Mouse (Mus musculus) brain, embryonic 14.5 days (tissue): ENCODE measurements at regions not wholly inside any gene's neighbourhood (a gene's known extent, or its start where the extent isn't known, plus 50 kb on each side); places are given as distances from the start of the nearest gene placed in this dataset.

Experiments used
- CTCF ChIP-seq: fragments of 200-500 bp; IDR thresholded peaks from 2 replicates; pipeline ENCODE4 v1.5.1; 2012; ENCODE audit warnings: inconsistent platforms, mild to moderate bottlenecking, moderate library complexity, borderline replicate concordance; ENCODE audit not compliant: insufficient read depth, insufficient read length; ENCODE audit errors: extremely low read depth
- POLR2A ChIP-seq: fragments of 200-500 bp; IDR thresholded peaks from 2 replicates; pipeline ENCODE4 v1.6.1; 2012; ENCODE audit warnings: mild to moderate bottlenecking, inconsistent platforms, borderline replicate concordance; ENCODE audit not compliant: poor library complexity, insufficient read depth, insufficient read length, severe bottlenecking; ENCODE audit errors: extremely low read depth

DNA sequence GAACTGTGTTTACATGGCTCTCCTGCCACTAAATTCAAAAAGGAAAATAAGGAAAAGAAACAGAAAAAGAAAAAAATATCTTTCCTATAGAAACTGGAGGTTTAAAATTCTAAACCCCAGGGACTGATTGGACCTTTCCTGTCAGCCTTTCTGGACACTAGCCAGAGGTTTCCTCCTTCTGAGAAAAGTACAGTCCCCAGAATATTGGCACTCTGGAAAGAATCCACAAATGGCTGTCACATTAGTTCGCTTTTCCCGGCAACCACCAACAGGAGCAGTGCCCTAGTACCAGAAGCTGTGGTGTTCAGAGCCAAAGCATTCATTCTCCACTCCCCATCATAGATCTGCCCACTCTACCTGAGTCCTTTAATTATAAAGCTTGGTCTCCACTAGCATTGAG, 258.8 kb downstream of the Icos start:
- TF ChIP-seq CTCF (no peak), POLR2A (no peak)
